Mouse (Mus musculus): ENCODE data around the gene Hax1. TPM values are rescaled to one million over a fixed set of nuclear protein-coding genes. Genes with fewer than 3 reads are reported as not detected.

Gene Hax1
- polyA plus RNA-seq (2012; rRNA removed; ENCODE audit: low replicate concordance): 17.1 and 29.1 TPM in 2 replicates

GRCm38 (mm10) chr3:89998612-89999054 lies at the start of gene Hax1:
Gene Hax1 (minus strand): TSS chr3:89998780.

GRCm38 (mm10) chr3:89963221-89963763 lies 35.3 kb downstream of the Hax1 start, which contains the start of gene Atp8b2:
Gene Atp8b2 (minus strand): TSS chr3:89963508.

Other genes starting within 250 kb of the Hax1 start
- 0.62 and 1.4 TPM in 2 replicates for gene Chrnb2, start 234.1 kb downstream of the Hax1 start, polyA plus RNA-seq (2012; rRNA removed; ENCODE audit: low replicate concordance)
- gene Ube2q1, start 225.2 kb downstream of the Hax1 start, polyA plus RNA-seq (2012; rRNA removed; ENCODE audit: low replicate concordance): 17.5 and 42.1 TPM in 2 replicates
- gene She, start 167.4 kb downstream of the Hax1 start, polyA plus RNA-seq (2012; rRNA removed; ENCODE audit: low replicate concordance): 0.18 and 0.36 TPM in 2 replicates
- gene Il6ra, start 85.6 kb downstream of the Hax1 start, polyA plus RNA-seq (2012; rRNA removed; ENCODE audit: low replicate concordance): 2.1 and 2.4 TPM in 2 replicates
- 9.2 and 15.3 TPM in 2 replicates for gene Atp8b2, start 35.3 kb downstream of the Hax1 start, polyA plus RNA-seq (2012; rRNA removed; ENCODE audit: low replicate concordance)
- gene 4933434E20Rik, start 52.9 kb upstream of the Hax1 start, polyA plus RNA-seq (2012; rRNA removed; ENCODE audit: low replicate concordance): 6.5 and 8.9 TPM in 2 replicates
- 40.2 and 46.7 TPM in 2 replicates for gene Ubap2l, start 53.8 kb upstream of the Hax1 start, polyA plus RNA-seq (2012; rRNA removed; ENCODE audit: low replicate concordance)
- 66.1 and 71.1 TPM in 2 replicates for gene Tpm3, start 73.9 kb upstream of the Hax1 start, polyA plus RNA-seq (2012; rRNA removed; ENCODE audit: low replicate concordance)
- 0.04 and 0.07 TPM in 2 replicates for gene Nup210l, start 105.4 kb upstream of the Hax1 start, polyA plus RNA-seq (2012; rRNA removed; ENCODE audit: low replicate concordance)
- gene Rps27, start 214.9 kb upstream of the Hax1 start, polyA plus RNA-seq (2012; rRNA removed; ENCODE audit: low replicate concordance): 256 and 423 TPM in 2 replicates
- 1.9 and 4.0 TPM in 2 replicates for gene Rab13, start 214.9 kb upstream of the Hax1 start, polyA plus RNA-seq (2012; rRNA removed; ENCODE audit: low replicate concordance)
- 115 and 123 TPM in 2 replicates for gene Jtb, start 232.8 kb upstream of the Hax1 start, polyA plus RNA-seq (2012; rRNA removed; ENCODE audit: low replicate concordance)
- 5.7 and 27.1 TPM in 2 replicates for gene Creb3l4, start 244.7 kb upstream of the Hax1 start, polyA plus RNA-seq (2012; rRNA removed; ENCODE audit: low replicate concordance)
- 46.9 and 72.6 TPM in 2 replicates for gene Slc39a1, start 249.4 kb upstream of the Hax1 start, polyA plus RNA-seq (2012; rRNA removed; ENCODE audit: low replicate concordance)